In genomic region chr9:69681372-69682213, GRCm38 (mm10) we compare ENCODE assay signal across 10 mouse cellular contexts.
DNase-seq lines count a peak whose midpoint lies in the region; ATAC-seq and TF ChIP-seq lines count a peak whose summit lies in the region.
"Had no signal": no experiment of that assay in that cellular context is flagged by ENCODE, and none has a peak within 500 bp of the region (broad histone marks: within the 10 kb centered on the region; RNA-seq: fewer than 3 reads in every experiment).

No protein-coding gene starts in this region.

- no peak for TF ChIP-seq CTCF in liver, postnatal 0 days (IDR thresholded peaks at IDR 0.05; ENCODE audit: low read depth)

- H3K36me3 ChIP-seq in liver, embryonic 13.5 days = no peaks in the 10 kb centered on the region
- no peaks in the 10 kb centered on the region for H3K36me3 ChIP-seq in embryonic facial prominence, embryonic 10.5 days (replicated peaks)
- H3K36me3 ChIP-seq in kidney, embryonic 14.5 days (ENCODE audit: control insufficient read depth, insufficient read depth, low read length) = no peaks in the 10 kb centered on the region
- no peaks in the 10 kb centered on the region for H3K36me3 ChIP-seq in liver, postnatal 0 days (replicated peaks; ENCODE audit: insufficient read depth, low read length)
- H3K36me3 ChIP-seq: forebrain, embryonic 15.5 days; limb, embryonic 15.5 days had no signal

- H3K4me2 ChIP-seq in liver, embryonic 13.5 days = no peak overlapping the region
- H3K4me2 ChIP-seq in kidney, embryonic 14.5 days (replicated peaks; ENCODE audit: low read depth, low read length) = no peak overlapping the region
- H3K4me2 ChIP-seq in liver, postnatal 0 days (ENCODE audit: low read depth, low read length) = no peak overlapping the region
- H3K4me2 ChIP-seq: forebrain, embryonic 15.5 days; limb, embryonic 15.5 days had no signal

- no peak overlapping the region for H3K9ac ChIP-seq in liver, embryonic 13.5 days
- H3K9ac ChIP-seq in kidney, embryonic 14.5 days (ENCODE audit: low read depth, low read length) = no peak overlapping the region
- no peak overlapping the region for H3K9ac ChIP-seq in liver, postnatal 0 days (replicated peaks)
- H3K9ac ChIP-seq: forebrain, embryonic 15.5 days; limb, embryonic 15.5 days had no signal

- ATAC-seq in liver, embryonic 13.5 days (ENCODE audit: low read depth) = peak; percentile 57; the same call in 1 of the 2 replicates
- peak; percentile 94 for ATAC-seq in kidney, embryonic 14.5 days (ENCODE audit: low FRiP score, low TSS enrichment)
- ATAC-seq in liver, postnatal 0 days = peak; percentile 95
- ATAC-seq: forebrain, embryonic 15.5 days had no signal

- H3K27me3 ChIP-seq in liver, embryonic 13.5 days = peaks cover 9% of the 10 kb centered on the region; the same call in 1 of the 2 replicates
- peaks cover 14% of the 10 kb centered on the region; the same call in 1 of the 2 replicates for H3K27me3 ChIP-seq in embryonic facial prominence, embryonic 10.5 days (replicated peaks; ENCODE audit: low read depth, poor library complexity, severe bottlenecking)
- H3K27me3 ChIP-seq in kidney, embryonic 14.5 days (ENCODE audit: control insufficient read depth, insufficient read depth, low read length) = peaks cover 7% of the 10 kb centered on the region; the same call in 1 of the 2 replicates
- no peaks in the 10 kb centered on the region for H3K27me3 ChIP-seq in liver, postnatal 0 days (ENCODE audit: insufficient read depth, low read length)
- H3K27me3 ChIP-seq: limb, embryonic 15.5 days had no signal

- H3K9me3 ChIP-seq in liver, embryonic 13.5 days (replicated peaks) = no peaks in the 10 kb centered on the region
- no peaks in the 10 kb centered on the region for H3K9me3 ChIP-seq in embryonic facial prominence, embryonic 10.5 days
- H3K9me3 ChIP-seq in kidney, embryonic 14.5 days (ENCODE audit: control insufficient read depth, low read length) = no peaks in the 10 kb centered on the region
- H3K9me3 ChIP-seq in liver, postnatal 0 days (ENCODE audit: low read length) = no peaks in the 10 kb centered on the region
- H3K9me3 ChIP-seq: forebrain, embryonic 15.5 days; limb, embryonic 15.5 days had no signal

- no peak for TF ChIP-seq EP300 in liver, postnatal 0 days (IDR thresholded peaks at IDR 0.05; ENCODE audit: low read depth)

- 42% methylated on average over 9 of the region's 9 CpGs for WGBS in liver, embryonic 13.5 days (ENCODE audit: insufficient replicate concordance)
- WGBS in embryonic facial prominence, embryonic 10.5 days = 16% methylated on average over 9 of the region's 9 CpGs
- 11% methylated on average over 9 of the region's 9 CpGs for WGBS in kidney, embryonic 14.5 days
- 30% methylated on average over 9 of the region's 9 CpGs for WGBS in liver, postnatal 0 days (ENCODE audit: insufficient replicate concordance)

- no peak for DNase-seq in liver, embryonic 13.5 days
- no peak for DNase-seq in liver
- peak; percentile 48 for DNase-seq in embryonic facial prominence, embryonic 10.5 days (ENCODE audit: low spot score)
- peak; percentile 30 for DNase-seq in liver, postnatal 0 days
- DNase-seq in heart, adult 8-10 months (ENCODE audit: low spot score) = no peak
- DNase-seq in right cerebral cortex, postnatal 4 days = no peak
- no peak for DNase-seq in ovary, adult 18-20 months (ENCODE audit: low spot score)

- H3K4me3 ChIP-seq in liver, embryonic 13.5 days (replicated peaks) = no peak overlapping the region
- H3K4me3 ChIP-seq in embryonic facial prominence, embryonic 10.5 days = no peak overlapping the region
- no peak overlapping the region for H3K4me3 ChIP-seq in kidney, embryonic 14.5 days (ENCODE audit: low read length)
- no peak overlapping the region for H3K4me3 ChIP-seq in liver, postnatal 0 days (ENCODE audit: low read depth, low read length)
- H3K4me3 ChIP-seq: forebrain, embryonic 15.5 days; limb, embryonic 15.5 days had no signal

- H3K4me1 ChIP-seq in liver, embryonic 13.5 days (replicated peaks) = no peaks in the 10 kb centered on the region
- peaks cover 16% of the 10 kb centered on the region for H3K4me1 ChIP-seq in embryonic facial prominence, embryonic 10.5 days
- H3K4me1 ChIP-seq in kidney, embryonic 14.5 days (ENCODE audit: control insufficient read depth, insufficient read depth, low read length) = no peaks in the 10 kb centered on the region
- no peaks in the 10 kb centered on the region; the same call in 1 of the 2 replicates for H3K4me1 ChIP-seq in liver, postnatal 0 days (ENCODE audit: insufficient read depth)
- H3K4me1 ChIP-seq: forebrain, embryonic 15.5 days had no signal

- no peak overlapping the region for H3K27ac ChIP-seq in liver, embryonic 13.5 days
- no peak overlapping the region; the same call in 1 of the 2 replicates for H3K27ac ChIP-seq in embryonic facial prominence, embryonic 10.5 days (replicated peaks)
- 0 out of 2 replicates have a peak overlapping the region, but pooled peaks have one; percentile 24 for H3K27ac ChIP-seq in kidney, embryonic 14.5 days (ENCODE audit: low read depth, low read length)
- peak overlapping the region; percentile 5; the same call in 1 of the 2 replicates for H3K27ac ChIP-seq in liver, postnatal 0 days (ENCODE audit: low read depth)
- H3K27ac ChIP-seq: forebrain, embryonic 15.5 days; limb, embryonic 15.5 days had no signal

Comparison
In these comparisons a context has a peak if more than half of its experiments do, and no peak if none do; other contexts are left out.
1. DNase-seq: peak in embryonic facial prominence, embryonic 10.5 days (single experiment) and liver, postnatal 0 days (single experiment); none in liver, embryonic 13.5 days (single experiment), liver (single experiment), heart, adult 8-10 months (single experiment), right cerebral cortex, postnatal 4 days (single experiment) and ovary, adult 18-20 months (single experiment).
2. H3K27ac ChIP-seq: peak in kidney, embryonic 14.5 days (single experiment) and liver, postnatal 0 days (single experiment); none in liver, embryonic 13.5 days (single experiment) and embryonic facial prominence, embryonic 10.5 days (single experiment).
3. Peak in every context shown above with its lines, with median percentiles within 50 percentile points of each other: ATAC-seq.